ENCODE assay signal across 8 mouse cellular contexts in genomic region chr4:119492291-119492932, GRCm38 (mm10). TPM values are rescaled to one million over a fixed set of nuclear protein-coding genes. Genes with fewer than 3 reads are reported as not detected.
A peak's percentile ranks its signal among the peaks of the same experiment; 100 is the strongest.
DNase-seq lines count a peak whose midpoint lies in the region; ATAC-seq and TF ChIP-seq lines count a peak whose summit lies in the region.

Gene Rimkla, minus strand, starts transcription at chr4:119492628.

- DNase-seq in T-cell, adult 2 months (ENCODE audit: low spot score): peak; percentile 32
- peak; percentile 89 to 92 for DNase-seq in cerebellum, postnatal 25 days
- peak; percentile 54 to 64 for DNase-seq in frontal cortex, postnatal 36 days (ENCODE audit: low spot score in 2 of 2)
- DNase-seq in layer of hippocampus, postnatal 25 days (ENCODE audit: extremely low spot score in 1 of 2, low spot score in 1 of 2): peak; percentile 53 to 56
- DNase-seq in lung, postnatal 0 days (ENCODE audit: low spot score): peak; percentile 46
- peak; percentile 75 for DNase-seq in retina, embryonic 14.5 days (ENCODE audit: low spot score)
- peak; percentile 75 for DNase-seq in thymus, postnatal 25 days

- ATAC-seq in hindbrain, embryonic 13.5 days (ENCODE audit: low FRiP score): peak; percentile 93
- ATAC-seq in lung, postnatal 0 days: peak; percentile 87

- no peak for TF ChIP-seq EP300 in lung, postnatal 0 days (IDR thresholded peaks at IDR 0.05)

- no peaks in the 10 kb centered on the region for H3K36me3 ChIP-seq in hindbrain, embryonic 13.5 days
- no peaks in the 10 kb centered on the region for H3K36me3 ChIP-seq in lung, postnatal 0 days (ENCODE audit: insufficient read depth, low read length)

- no peaks in the 10 kb centered on the region; the same call in 1 of the 2 replicates for H3K9me3 ChIP-seq in hindbrain, embryonic 13.5 days
- no peaks in the 10 kb centered on the region for H3K9me3 ChIP-seq in lung, postnatal 0 days (ENCODE audit: low read length)

- peaks cover 28% of the 10 kb centered on the region for H3K4me1 ChIP-seq in hindbrain, embryonic 13.5 days (replicated peaks)
- H3K4me1 ChIP-seq in lung, postnatal 0 days (ENCODE audit: insufficient read depth, low read depth, low read length): no peaks in the 10 kb centered on the region

- TF ChIP-seq CTCF in lung, postnatal 0 days (IDR thresholded peaks at IDR 0.05): no peak

- H3K27me3 ChIP-seq in hindbrain, embryonic 13.5 days: peaks cover 22% of the 10 kb centered on the region
- peaks cover 8% of the 10 kb centered on the region for H3K27me3 ChIP-seq in lung, postnatal 0 days (replicated peaks; ENCODE audit: insufficient read depth, low read length)

- H3K4me3 ChIP-seq in hindbrain, embryonic 13.5 days: peak within 1 kb of the TSS; percentile 60
- peak within 1 kb of the TSS; percentile 49 for H3K4me3 ChIP-seq in lung, postnatal 0 days (ENCODE audit: low read depth, low read length)

- H3K27ac ChIP-seq in hindbrain, embryonic 13.5 days: peak within 1 kb of the TSS; percentile 86
- no peak within 1 kb of the TSS for H3K27ac ChIP-seq in lung, postnatal 0 days (ENCODE audit: low read length)

- peak within 1 kb of the TSS; percentile 61 for H3K4me2 ChIP-seq in hindbrain, embryonic 13.5 days
- H3K4me2 ChIP-seq in lung, postnatal 0 days (replicated peaks; ENCODE audit: low read depth, low read length): peak within 1 kb of the TSS; percentile 83

- 0% methylated on average over 52 of the region's 77 CpGs for WGBS in hindbrain, embryonic 13.5 days
- under 1% methylated on average over 48 of the region's 77 CpGs for whole genome bisulfite sequencing in lung, postnatal 0 days

- H3K9ac ChIP-seq in hindbrain, embryonic 13.5 days: peak within 1 kb of the TSS; percentile 78
- no peak within 1 kb of the TSS for H3K9ac ChIP-seq in lung, postnatal 0 days (replicated peaks; ENCODE audit: low read depth)

RNA-seq across cellular contexts. Expression of gene Rimkla, which starts in this region (rescaled TPM):
- polyA plus RNA-seq in hindbrain, embryonic 13.5 days (2015; fragmentation: Nextera tagmentation; extraction: Ambion mirVana): 19.9 and 21.0 TPM in 2 replicates
- 10 to 100 TPM; 12.5 to 13.7 TPM for total RNA-seq in layer of hippocampus, postnatal 25 days (2021)
- polyA plus RNA-seq in lung, postnatal 0 days (2015; fragmentation: Nextera tagmentation; extraction: Ambion mirVana): 0.30 and 0.31 TPM in 2 replicates

Comparison
In these comparisons a context has a peak if more than half of its experiments do, and no peak if none do; other contexts are left out.
1. RNA of gene Rimkla (polyA plus RNA-seq): 19.9 to 21.0 TPM in hindbrain, embryonic 13.5 days; 0.30 to 0.31 TPM in lung, postnatal 0 days; every median in the first group is over 10 times any median in the second.
2. Peak in DNase-seq, ATAC-seq, H3K4me3 ChIP-seq and H3K4me2 ChIP-seq in lung, postnatal 0 days; RNA of the gene not detected or under 1 TPM.
3. DNase-seq: peak in every context shown above with its lines; median percentile 90 in cerebellum, postnatal 25 days; 75 in retina, embryonic 14.5 days; 75 in thymus, postnatal 25 days; 59 in frontal cortex, postnatal 36 days; 54 in layer of hippocampus, postnatal 25 days; 46 in lung, postnatal 0 days; 32 in T-cell, adult 2 months.